Mouse (Mus musculus) testis, postnatal 14 days (tissue): Measurements from ENCODE around the gene Kbtbd13.

Source experiments
- DNase-seq: peaks from one replicate; pipeline ENCODE4 v3.0.0; 2021; ENCODE audit warnings: low spot score

Kbtbd13 gene

DNA sequence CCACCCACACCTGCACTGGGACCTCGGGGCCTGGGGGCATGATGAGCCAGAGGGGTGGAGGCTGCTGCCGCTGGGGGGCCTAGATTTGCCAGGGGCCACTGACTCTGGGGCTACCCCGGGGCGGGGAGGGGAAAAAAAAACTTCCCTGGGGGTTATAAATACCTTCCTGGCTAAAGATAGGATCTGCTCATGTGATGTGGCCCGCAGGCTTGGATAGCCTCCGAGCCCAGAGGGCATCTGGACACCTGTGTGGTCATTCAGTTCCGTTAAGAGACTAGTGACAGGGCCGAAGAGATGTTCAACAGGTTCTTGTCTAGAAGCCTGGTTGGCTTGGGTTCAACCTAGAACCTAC, at the start of gene Kbtbd13:
TSS of gene Kbtbd13 (minus strand) at position 40 of the 352 bp plus-strand sequence.
- no peak for DNase-seq

DNA sequence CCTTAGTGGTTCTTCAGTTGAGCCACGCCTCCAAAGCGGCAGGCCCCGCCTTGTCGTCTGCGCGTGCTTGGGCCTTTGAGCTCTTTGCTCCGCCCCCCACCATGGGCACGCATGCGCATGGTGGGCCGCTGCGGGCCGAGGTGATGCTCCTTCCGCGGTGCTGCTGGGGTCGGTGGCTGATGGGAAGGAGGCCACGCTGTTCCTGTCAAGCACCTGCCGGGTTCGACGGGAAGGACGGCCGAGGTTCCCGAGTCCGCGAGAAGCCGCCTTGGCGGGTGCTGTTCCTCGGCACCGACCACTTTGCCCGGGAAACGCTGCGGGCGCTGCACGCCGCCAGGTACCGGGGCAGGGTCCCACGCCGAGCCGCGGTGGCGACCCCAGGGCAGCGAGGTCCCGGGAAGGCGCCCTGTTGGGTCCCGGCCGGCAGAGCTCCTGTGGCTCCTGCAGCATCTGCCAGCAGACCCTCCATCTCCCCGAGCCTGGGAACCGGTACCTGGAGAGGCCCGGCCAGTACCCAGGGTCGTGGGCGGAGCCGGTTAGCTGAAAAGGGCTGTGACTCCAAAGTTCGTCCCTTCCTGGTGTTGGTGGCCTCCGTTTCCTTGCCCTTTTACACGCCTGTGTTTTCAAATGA, 44.3 kb upstream of the Kbtbd13 start, which contains the start of gene Mtfmt:
TSS of gene Mtfmt (plus strand) at position 112 of the 631 bp plus-strand sequence.
- peak; percentile 94 for DNase-seq

DNA sequence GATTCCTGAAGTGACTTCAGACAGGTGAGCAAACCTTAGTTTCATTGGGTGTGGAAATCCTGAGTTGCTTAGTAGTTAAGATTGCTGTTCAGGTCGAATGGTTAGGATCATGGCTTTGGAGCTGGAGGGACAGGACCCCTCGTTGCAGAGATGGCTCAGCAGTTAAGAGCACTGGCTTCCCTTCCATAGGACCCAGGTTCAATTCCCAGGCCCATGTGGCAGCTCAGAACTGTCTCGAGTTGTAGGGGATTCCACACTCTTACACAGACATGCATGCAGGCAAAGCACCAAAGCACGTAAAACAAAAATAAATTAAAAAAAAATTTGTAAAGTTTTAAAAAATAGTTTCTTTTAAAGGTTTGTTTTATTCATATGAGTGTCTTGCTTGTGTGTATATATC, 43.8 kb upstream of the Kbtbd13 start:
- no peak for DNase-seq

DNA sequence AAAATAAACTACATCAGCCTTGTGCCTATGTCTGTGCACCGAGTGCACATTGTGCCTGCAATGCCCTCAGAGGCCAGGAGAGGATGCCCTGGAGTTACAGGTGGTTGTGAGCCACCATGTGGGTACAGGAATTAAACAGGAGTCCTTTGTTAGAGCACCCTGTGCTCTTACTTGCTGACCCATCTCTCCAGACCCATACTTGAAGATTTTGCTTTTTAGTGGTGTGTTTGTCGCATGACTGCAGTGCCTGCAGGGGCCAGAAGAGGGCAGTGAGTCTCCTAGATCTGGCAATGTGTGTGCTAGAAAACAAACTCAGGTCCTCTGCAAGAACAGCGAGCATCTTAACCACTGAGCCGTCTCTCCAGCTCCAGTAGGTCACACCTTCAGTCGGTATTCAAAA, 42.7 kb upstream of the Kbtbd13 start:
- no peak for DNase-seq

DNA sequence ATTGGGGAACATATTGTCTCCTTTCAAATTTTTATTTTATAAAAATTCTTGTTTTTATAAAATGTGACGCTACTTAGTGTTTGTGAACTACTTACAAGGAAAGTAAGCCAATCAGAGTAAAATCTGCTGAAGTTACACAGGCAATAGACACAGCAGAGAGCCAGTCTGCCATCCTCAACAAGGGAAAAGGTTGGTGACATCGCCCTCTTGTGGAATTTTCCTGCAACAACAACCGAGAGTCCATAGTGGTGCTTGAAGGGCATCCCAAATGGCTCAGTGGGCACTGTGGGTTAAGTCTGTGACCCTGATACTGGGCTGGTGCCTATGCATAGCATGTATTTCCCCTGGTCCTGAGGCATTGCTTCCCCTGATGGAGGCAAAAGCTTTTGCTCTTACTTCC, 40.8 kb upstream of the Kbtbd13 start:
- peak; percentile 81 for DNase-seq

DNA sequence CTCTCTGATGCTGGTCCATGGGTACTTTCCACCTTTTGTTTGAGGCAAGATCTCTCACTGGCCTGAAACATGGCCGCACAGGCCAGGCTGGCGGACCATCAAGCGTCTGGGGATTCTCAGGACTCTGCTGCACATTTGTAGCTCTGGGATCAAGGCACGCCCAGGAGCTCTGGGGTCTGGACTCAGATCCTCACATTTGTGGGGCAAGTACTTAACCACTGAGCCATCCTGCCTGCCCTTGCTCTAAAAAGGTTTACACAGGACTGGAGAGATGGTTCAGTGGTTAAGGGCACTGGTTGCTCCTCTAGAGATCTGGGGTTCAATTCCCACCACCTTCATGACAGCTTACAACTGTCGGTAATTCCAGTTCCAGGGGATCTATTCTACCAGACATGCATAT, 39.5 kb upstream of the Kbtbd13 start:
- DNase-seq, result no peak

DNA sequence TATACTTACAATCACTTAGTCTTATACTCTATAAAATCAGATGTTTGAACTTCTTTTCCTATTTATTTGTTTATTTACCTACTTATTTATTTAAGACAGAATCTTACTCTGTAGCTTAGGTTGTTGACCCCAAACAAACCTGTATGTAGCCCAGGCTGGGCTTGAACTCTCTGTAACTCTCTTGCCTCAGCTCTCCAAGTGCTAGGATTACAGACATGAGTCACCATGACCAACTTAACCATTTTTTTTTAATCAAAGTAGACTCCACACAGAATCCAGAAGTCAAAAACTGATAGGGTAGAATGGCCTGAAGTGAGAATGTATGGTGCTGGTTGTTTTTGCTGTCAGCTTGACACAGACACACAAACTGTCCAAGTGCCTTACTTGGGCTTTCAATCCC, 38.9 kb upstream of the Kbtbd13 start:
- DNase-seq, result no peak

DNA sequence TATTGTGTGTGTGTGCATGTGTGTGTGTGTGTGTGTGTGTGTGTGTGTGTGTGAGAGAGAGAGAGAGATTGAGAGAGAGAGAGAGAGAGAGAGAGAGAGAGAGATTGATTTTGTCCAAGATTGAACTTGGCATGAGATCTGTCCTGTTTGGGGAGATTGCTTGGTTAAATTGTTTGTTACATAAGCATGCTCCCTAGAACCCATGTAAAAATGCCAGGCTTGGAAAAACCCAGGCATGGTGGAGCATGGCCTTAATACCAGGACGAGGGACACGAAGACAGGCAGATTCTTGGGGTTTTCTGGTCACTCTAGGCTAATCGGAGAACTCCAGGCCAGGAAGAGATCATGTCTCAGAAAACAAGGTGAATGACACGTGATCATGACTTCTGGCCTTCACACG, 36.6 kb upstream of the Kbtbd13 start:
- no peak for DNase-seq

DNA sequence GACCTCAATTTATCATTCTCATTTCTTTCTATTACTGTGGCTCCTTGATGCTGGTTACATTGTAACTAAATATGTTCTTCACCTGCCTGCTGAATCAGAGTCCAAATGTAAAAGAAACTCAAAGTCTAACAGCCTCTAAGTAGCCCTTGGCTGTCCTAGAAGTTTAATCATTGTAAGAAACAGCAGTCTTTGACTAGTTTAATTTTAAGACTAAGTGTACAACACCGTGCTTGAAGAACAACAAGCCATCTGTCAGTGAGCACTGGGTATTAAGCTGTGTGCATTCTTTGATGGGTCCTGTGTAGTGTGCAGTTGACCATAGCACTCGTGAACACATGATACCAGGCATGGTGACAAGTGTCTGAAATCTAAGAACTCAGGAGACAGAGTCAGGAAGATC, 36.1 kb upstream of the Kbtbd13 start:
- no peak for DNase-seq

DNA sequence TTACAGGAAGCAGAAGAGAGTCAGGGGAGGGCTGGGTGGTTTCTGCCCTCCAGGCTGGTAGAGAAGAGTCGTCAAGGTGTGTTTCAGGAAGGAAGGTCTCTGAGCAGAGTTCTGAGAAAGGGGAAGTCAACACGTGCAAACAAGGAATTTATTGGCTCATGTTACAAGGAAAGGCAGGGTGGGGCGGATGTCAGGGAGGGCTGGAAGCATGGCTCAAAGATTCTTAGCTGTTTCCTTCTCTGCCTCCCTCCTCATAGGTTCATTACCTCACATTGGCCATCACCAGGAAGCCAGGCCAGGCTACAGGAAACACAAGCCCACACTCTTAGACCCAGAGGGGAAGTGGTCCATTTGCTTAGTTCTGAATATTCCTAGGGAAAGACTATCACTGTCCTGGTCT, 32.9 kb upstream of the Kbtbd13 start:
- DNase-seq, result no peak

DNA sequence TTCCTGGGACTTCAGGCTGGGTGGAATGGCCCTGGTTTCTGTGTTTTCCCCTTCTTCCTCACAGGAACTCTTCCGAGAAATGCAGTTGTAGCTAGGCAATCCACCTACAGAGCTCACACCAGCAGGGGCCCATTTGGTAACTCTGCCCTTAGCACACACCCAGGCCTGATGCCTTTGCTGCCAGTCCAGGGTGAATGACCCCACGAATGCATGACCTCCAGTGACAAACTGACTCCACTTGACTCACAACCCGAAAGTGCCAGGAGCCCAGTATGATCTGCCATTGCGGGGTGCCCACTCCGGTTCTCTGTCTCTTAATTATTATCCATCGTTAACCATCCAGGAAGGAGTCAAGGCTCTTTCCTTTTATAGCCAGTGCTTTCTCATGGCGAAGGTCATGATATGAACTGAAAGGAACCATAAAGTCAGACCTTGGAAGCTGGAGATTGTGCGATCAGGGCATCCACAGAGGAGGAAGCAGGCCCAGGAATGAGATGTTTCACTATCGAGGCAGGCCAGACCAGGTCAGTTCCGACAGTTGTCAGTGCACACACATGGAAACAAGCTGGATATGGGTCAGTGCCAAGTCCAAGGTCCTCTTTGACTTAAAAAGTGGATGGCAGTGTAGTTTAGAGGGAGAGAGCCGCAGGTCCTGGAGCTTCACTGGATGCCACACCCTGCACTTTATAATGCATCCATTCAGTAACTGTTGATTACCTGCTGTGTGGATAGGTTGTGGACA, 31.5 kb upstream of the Kbtbd13 start, which contains the start of gene Slc51b:
TSS of gene Slc51b (minus strand) at position 196 of the 742 bp plus-strand sequence.
- no peak for DNase-seq

DNA sequence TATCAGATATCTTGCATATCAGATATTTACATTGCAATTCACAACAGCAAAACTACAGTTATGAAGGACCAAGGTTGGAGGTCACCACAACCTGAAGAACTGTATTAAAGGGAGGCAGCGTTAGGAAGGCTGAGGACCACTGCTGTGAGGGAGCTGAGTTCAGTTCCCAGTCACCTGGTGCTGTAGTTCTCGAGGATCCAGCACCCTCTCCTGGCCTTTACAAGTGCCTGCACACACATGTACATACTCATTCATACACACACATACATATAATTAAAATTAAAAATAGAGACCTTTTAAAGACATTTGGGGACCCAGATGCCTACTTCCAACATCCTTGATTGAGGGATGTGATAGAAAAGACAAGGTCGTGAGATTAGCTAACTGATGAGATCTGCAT, 28.2 kb upstream of the Kbtbd13 start:
- no peak for DNase-seq

DNA sequence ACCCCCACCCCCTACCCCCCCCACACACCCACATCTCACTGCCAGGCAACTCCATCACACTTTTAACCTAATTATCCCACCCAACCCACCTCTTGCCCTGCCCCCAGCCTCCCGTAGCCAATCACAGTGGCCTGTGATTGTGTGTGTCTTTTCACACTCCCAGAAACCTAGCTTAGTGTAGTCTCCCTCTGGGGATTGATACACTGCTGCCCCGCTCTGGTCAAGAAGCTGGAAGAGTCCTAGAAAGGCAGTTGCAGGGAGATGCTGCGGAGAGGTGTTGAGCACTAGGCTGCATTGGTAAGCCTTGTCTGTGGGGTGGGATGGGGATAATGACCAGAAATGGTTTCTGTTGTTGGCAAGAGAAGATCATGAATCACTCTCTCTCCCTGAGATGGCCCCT, 26.3 kb upstream of the Kbtbd13 start:
- no peak for DNase-seq

DNA sequence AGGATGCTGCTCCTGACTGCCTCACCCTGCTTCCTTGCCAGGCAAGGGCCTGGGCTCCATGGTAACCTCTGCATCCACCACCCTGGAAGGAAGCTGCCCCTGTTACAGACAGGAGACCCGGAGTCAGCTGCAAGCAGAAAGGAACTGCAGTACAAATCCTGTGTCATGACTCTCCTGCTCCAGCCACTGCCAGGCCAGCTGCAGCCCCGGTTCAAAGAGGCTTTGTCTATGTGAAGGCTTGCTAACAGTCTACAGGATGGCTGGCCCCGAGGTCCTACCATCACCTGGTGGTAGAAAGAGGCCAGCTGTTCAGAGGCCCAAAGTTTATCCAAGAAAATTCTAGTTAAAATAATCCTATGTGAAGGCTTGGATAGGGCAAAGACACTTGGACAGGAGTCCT, 19.9 kb upstream of the Kbtbd13 start:
- DNase-seq, result no peak

DNA sequence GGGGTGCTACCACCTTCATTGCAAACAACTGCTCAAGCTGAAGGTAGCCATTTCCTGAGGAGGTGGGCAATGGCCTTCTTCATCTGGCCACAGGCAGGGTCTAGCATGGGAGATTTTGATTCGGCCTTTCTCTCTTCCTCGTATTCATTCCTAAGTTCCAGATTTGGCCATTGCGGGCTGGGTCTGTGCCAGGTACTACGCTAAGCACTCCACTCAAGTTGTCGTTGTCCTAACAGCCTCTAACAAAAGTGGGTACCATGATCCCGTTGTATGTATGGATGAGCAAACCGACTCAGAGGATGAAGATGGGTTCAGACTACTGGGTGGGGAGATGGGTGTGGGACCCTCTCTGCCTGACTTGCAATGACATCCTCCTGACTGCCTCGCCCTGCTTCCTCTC, 18.9 kb upstream of the Kbtbd13 start:
- no peak for DNase-seq

DNA sequence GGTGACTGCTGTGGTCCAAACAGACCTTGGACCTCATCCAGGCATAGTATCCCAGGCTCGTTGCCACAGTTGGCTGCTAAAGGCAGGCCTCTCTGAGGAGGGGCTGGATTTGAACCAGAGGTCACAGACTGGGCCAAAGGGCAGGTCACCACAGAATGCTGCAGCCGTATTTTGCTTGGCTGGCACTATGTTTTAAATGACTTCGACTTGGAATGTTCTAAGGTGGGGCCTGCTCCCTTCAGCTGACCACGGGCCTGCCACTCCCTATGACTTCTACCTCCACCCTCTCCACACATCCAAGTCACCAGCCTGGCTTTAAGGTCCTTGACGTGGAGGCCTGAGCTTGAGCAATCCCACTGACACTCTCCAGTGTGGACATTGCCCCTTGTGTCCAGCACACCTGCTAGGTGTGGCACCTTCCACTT, 17.4 kb upstream of the Kbtbd13 start:
- no peak for DNase-seq

DNA sequence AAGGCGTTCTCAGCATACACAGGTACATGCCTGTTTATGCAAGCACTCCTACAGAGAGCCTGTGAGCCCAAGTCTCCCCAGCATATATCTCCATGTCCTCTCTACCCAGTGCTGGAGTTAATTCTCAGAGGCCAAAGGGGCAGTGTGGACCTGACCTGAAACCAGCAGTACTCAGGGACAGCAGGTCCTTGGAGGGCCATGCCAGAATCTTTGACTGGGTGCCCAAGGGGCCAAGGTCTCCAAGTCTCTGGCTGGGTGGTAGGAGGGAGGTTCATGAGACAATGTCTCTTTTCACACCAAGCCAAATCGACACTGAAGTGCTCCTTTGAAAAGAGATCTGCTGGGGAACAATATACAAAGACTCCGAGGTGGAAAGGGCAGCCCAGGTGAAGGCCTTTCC, 16.4 kb upstream of the Kbtbd13 start:
- DNase-seq, result peak; percentile 82

DNA sequence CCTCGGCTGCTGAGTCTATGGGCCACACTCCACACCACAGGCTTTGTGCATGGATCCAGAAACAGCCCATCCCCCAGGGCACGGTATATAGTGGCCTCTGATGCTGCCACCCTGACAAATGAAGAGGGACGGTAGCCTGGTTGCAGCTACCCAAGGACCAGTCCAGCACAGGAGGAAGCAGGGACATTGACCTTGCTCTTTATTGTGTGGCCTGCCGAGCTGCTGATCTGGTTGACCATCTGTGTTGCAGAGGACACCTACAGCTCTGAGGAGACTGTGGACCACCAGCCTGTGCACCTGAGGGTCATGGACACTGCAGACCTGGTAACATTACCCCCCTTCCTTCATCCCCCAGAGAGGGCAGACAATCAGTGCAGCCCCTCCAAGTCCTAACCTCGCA, 15.9 kb upstream of the Kbtbd13 start:
- DNase-seq, result no peak

DNA sequence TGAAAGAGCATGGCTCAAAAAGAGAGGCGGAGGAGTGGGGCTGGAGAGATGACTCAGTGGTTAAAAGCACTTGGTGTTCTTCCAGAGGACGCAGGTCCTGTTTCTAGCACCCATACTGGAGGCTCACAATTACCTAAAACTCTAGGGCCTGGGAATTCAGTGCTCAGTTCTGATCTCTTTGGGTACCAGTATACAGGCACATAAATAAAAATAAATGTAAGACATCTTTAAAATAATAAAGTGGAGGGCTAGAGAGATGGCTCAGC, 13.7 kb upstream of the Kbtbd13 start:
- no peak for DNase-seq

DNA sequence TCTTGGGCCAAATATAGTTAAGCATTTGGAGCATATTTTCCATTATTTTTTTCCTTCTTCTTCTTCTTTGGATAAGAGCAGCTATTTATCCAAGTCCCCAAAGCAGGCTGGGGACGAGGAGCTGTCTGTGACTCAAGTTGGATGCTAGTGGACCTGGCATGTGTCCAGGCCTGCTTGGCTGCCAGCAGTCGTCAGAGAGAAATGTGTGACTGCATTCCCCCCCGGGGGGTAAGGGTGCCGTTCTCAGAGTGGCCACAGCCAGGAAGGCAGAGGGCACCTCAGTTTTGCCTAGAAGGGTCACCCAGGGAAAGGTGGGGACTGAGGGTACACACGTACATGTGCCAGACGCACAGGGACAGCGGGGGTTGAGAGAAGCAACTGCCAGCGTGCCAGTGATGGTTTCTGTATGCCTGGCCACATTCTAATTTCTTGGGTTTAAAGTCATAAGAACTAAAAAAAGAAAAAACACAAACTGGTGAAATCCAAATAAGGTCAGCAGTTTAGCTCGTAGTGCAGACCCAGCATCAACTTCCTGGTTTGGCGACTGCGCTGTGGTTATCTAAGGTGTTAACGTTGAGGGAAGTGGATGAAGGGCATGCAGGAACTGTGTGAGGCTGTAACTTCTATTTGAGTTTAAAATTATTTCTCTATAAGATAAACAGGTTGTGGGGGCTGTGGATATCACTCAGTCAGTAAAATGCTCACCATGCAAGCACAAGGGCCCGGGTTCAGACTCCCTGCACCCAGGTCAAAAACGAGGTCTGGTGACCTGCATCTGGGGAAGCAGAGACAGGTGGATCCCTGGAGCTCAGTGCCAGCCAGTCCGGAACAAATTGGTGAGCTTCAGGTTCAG, 13.1 kb upstream of the Kbtbd13 start:
- peak; percentile 61 for DNase-seq

DNA sequence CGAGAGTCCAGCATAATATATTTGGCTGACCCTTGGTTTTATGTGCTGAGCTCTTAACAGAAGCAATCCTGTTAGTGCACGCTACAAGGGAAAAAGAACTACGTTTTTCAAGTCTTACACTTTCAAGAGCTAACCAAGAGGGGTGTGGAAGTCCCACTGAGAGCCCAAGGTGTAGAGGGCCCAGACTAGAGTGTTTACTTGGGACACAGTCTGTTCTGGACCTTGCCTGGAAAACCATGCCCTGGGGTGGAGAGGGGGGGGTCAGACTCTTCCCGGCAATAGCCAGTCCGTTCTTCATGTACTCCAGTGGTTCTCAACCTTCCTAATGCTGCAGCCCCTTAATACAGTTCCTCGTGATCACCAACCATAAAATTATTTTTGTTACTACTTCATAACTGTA, 8.5 kb upstream of the Kbtbd13 start:
- DNase-seq, result no peak

DNA sequence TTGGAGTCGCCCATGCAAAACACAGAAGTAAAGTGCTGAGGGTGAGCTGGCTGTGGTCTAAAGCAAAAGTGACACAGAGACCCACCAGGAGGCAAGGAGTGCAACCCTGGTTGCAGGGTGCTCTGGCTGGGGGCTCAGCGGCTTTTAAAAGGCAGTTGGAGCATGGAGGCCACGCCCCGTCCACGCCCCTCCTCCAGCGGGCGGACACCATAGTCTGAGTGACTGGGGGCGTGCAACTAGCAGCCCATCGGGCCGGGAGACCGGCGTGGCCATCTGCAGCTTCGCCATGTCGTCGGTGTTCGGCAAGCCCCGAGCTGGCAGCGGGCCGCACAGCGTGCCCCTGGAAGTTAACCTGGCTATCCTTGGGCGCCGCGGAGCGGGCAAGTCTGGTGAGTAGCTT, 6.8 kb upstream of the Kbtbd13 start, which contains the start of gene Rasl12:
TSS of gene Rasl12 (plus strand) at position 228 of the 400 bp plus-strand sequence.
- peak; percentile 78 for DNase-seq

DNA sequence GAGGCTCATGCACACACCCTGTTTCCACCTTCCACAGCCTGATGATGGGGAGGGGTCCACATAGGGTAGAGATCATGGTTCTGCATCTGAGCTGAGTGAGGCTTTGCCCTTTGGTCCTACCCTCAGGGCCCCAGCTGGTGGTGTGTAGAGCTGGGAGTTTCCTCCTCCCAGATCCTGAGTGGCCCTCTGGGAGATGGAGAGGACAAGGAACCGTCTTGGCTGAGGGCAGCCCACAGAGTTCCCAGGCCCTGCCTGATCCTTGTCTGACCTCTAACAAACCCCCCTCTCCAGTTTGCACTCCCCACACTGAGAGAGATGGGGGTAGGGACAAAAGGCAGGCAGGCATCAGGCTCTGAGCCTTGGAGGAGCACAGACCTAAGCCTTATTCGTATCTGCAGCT, 2.9 kb upstream of the Kbtbd13 start:
- no peak for DNase-seq
